Mouse (Mus musculus) hindbrain, postnatal 0 days (tissue): ENCODE data around the gene Dlgap1. TPM values are rescaled to one million over a fixed set of nuclear protein-coding genes. Genes with fewer than 3 reads are reported as not detected.

Experiments used
- ATAC-seq: fragments of 200-750 bp; cut with Nextera tagmentation; 2 replicates; pipeline ENCODE4 v1.8.0; 2017; ENCODE audit warnings: mild to moderate bottlenecking, moderate TSS enrichment, moderate library complexity
- DNase-seq: peaks from one replicate; pipeline ENCODE4 v3.0.0-alpha.2; 2015; ENCODE audit warnings: low spot score
- H3K27ac ChIP-seq: fragments of 300-500 bp; sonication (generic); 2 replicates; pipeline ENCODE4 v1.5.1; 2014; ENCODE audit warnings: mild to moderate bottlenecking
- H3K27me3 ChIP-seq: fragments of 300-500 bp; sonication (generic); 2 replicates; pipeline ENCODE4 v1.6.1; 2014; ENCODE audit warnings: low read length, mixed read lengths; ENCODE audit not compliant: insufficient read depth
- H3K36me3 ChIP-seq: fragments of 300-500 bp; sonication (generic); 2 replicates; pipeline ENCODE4 v1.6.1; 2014; ENCODE audit warnings: low read length, mixed read lengths; ENCODE audit not compliant: insufficient read depth
- H3K4me1 ChIP-seq: fragments of 300-500 bp; sonication (generic); 2 replicates; pipeline ENCODE4 v1.6.1; 2014; ENCODE audit warnings: antibody characterized with exemption, low read length, mixed read lengths; ENCODE audit not compliant: insufficient read depth
- H3K4me2 ChIP-seq: fragments of 300-500 bp; sonication (generic); 2 replicates; pipeline ENCODE4 v1.6.1; 2014; ENCODE audit warnings: low read depth, mild to moderate bottlenecking, low read length, moderate library complexity, mixed read lengths
- H3K4me3 ChIP-seq: fragments of 300-500 bp; sonication (generic); 2 replicates; pipeline ENCODE4 v1.5.1; 2014; ENCODE audit warnings: low read length
- H3K9ac ChIP-seq: fragments of 300-500 bp; sonication (generic); replicated peaks from 2 replicates; pipeline ENCODE4 v1.6.1; 2014; ENCODE audit warnings: mild to moderate bottlenecking, low read length, moderate library complexity, mixed read lengths
- H3K9me3 ChIP-seq: fragments of 300-500 bp; sonication (generic); 2 replicates; pipeline ENCODE4 v1.6.1; 2016; ENCODE audit warnings: low read length, mixed read lengths
- CTCF ChIP-seq: IDR thresholded peaks from 2 replicates; pipeline ENCODE4 v1.5.1; 2016; ENCODE audit warnings: antibody characterized with exemption, control low read depth, low read depth
- WGBS: fragments of 180-500 bp; shearing (Covaris S2); extraction: QIAGEN DNeasy Blood & Tissue Kit; methylation state at CpG from one replicate; pipeline ENCODE4 v1.1.7; 2014; 5-methylcytosine and 5-hydroxymethylcytosine counted together
- polyA plus RNA-seq: library from polyadenylated mRNA; unstranded; fragments of >200 nt; fragmentation: Nextera tagmentation; extraction: Ambion mirVana; gene quantifications from 2 replicates; pipeline ENCODE4 v1.2.1, GENCODE M21; 2015
- total RNA-seq: library from RNA; depleted of rRNA; stranded (reverse); fragments of >200 nt; gene quantifications from 2 replicates; pipeline ENCODE4 v1.2.3, GENCODE M21; 2014

Gene Dlgap1
- total and polyA plus RNA-seq, 2 experiments from 2014 or later, result 33.8 to 117 TPM

- H3K4me3 ChIP-seq, result no peak overlapping the region
- H3K9ac ChIP-seq, result no peak overlapping the region
- peak; percentile 25 for DNase-seq
- no peaks in the 10 kb centered on the region for H3K27me3 ChIP-seq
- peaks cover 10% of the 10 kb centered on the region for H3K4me1 ChIP-seq
- H3K9me3 ChIP-seq, result no peaks in the 10 kb centered on the region
- TF ChIP-seq CTCF, result no peak
- WGBS, result 44% methylated on average over 9 of the region's 9 CpGs
- H3K4me2 ChIP-seq, result no peak overlapping the region
- no peak overlapping the region for H3K27ac ChIP-seq
- no peak for ATAC-seq
- no peaks in the 10 kb centered on the region; the same call in 1 of the 2 replicates for H3K36me3 ChIP-seq
Measured at GRCm38 (mm10) chr17:70791596-70792275, 822.9 kb downstream of the Dlgap1 start.

GRCm38 (mm10) chr17:70794291-70794690 lies 825.4 kb downstream of the Dlgap1 start:
- TF ChIP-seq CTCF, result no peak
- peak overlapping the region; percentile 51; the same call in 1 of the 2 replicates for H3K27ac ChIP-seq
- no peaks in the 10 kb centered on the region for H3K9me3 ChIP-seq
- 15% methylated on average over 7 of the region's 7 CpGs for WGBS
- peaks cover 10% of the 10 kb centered on the region for H3K4me1 ChIP-seq
- ATAC-seq, result peak; percentile 90
- no peak overlapping the region for H3K9ac ChIP-seq
- no peaks in the 10 kb centered on the region for H3K36me3 ChIP-seq
- peak; percentile 52 for DNase-seq
- H3K4me3 ChIP-seq, result no peak overlapping the region
- no peak overlapping the region for H3K4me2 ChIP-seq
- no peaks in the 10 kb centered on the region for H3K27me3 ChIP-seq

GRCm38 (mm10) chr17:70794722-70795121 lies 825.8 kb downstream of the Dlgap1 start:
- no peak for TF ChIP-seq CTCF
- no peak overlapping the region for H3K4me2 ChIP-seq
- H3K9ac ChIP-seq, result no peak overlapping the region
- peaks cover 10% of the 10 kb centered on the region for H3K4me1 ChIP-seq
- DNase-seq (no peak), ATAC-seq (peak; percentile 28; the same call in 1 of the 2 replicates)
- no peaks in the 10 kb centered on the region for H3K9me3 ChIP-seq
- H3K36me3 ChIP-seq, result no peaks in the 10 kb centered on the region
- WGBS, result 40% methylated on average over 6 of the region's 6 CpGs
- H3K27ac ChIP-seq, result peak overlapping the region; percentile 51; the same call in 1 of the 2 replicates
- no peak overlapping the region for H3K4me3 ChIP-seq
- H3K27me3 ChIP-seq, result no peaks in the 10 kb centered on the region

GRCm38 (mm10) chr17:70795196-70795595 lies 826.3 kb downstream of the Dlgap1 start:
- Histone ChIP-seq H3K4me1 (peaks cover 10% of the 10 kb centered on the region), H3K4me3 (no peak overlapping the region), H3K9me3 (no peaks in the 10 kb centered on the region), H3K36me3 (no peaks in the 10 kb centered on the region), H3K27me3 (no peaks in the 10 kb centered on the region), H3K27ac (no peak overlapping the region), H3K4me2 (no peak overlapping the region), H3K9ac (no peak overlapping the region)
- ATAC-seq (no peak), DNase-seq (no peak)
- TF ChIP-seq CTCF, result no peak
- 73% methylated on average over 4 of the region's 4 CpGs for WGBS

GRCm38 (mm10) chr17:70796940-70797772 lies 828.3 kb downstream of the Dlgap1 start:
- WGBS, result 86% methylated on average over 8 of the region's 8 CpGs
- no peak overlapping the region for H3K4me2 ChIP-seq
- no peak for ATAC-seq
- no peaks in the 10 kb centered on the region for H3K9me3 ChIP-seq
- H3K27ac ChIP-seq, result no peak overlapping the region
- TF ChIP-seq CTCF, result no peak
- DNase-seq, result no peak
- no peaks in the 10 kb centered on the region for H3K27me3 ChIP-seq
- H3K4me3 ChIP-seq, result no peak overlapping the region
- no peaks in the 10 kb centered on the region for H3K36me3 ChIP-seq
- H3K4me1 ChIP-seq, result peaks cover 10% of the 10 kb centered on the region
- no peak overlapping the region for H3K9ac ChIP-seq

- Histone ChIP-seq H3K4me3 (no peak overlapping the region), H3K27me3 (no peaks in the 10 kb centered on the region), H3K27ac (no peak overlapping the region), H3K9ac (no peak overlapping the region), H3K9me3 (no peaks in the 10 kb centered on the region), H3K4me1 (peaks cover 10% of the 10 kb centered on the region), H3K36me3 (no peaks in the 10 kb centered on the region), H3K4me2 (no peak overlapping the region)
- DNase-seq, result no peak
- ATAC-seq, result no peak
- 78% methylated on average over 1 of the region's 1 CpGs for WGBS
- no peak for TF ChIP-seq CTCF
Measured at GRCm38 (mm10) chr17:70797773-70798045, 828.8 kb downstream of the Dlgap1 start.

- no peak for TF ChIP-seq CTCF
- DNase-seq (no peak), ATAC-seq (no peak)
- H3K4me1 ChIP-seq, result peaks cover 6% of the 10 kb centered on the region
- H3K27me3 ChIP-seq, result no peaks in the 10 kb centered on the region
- no peak overlapping the region for H3K4me3 ChIP-seq
- no peaks in the 10 kb centered on the region for H3K9me3 ChIP-seq
- no peaks in the 10 kb centered on the region for H3K36me3 ChIP-seq
- H3K9ac ChIP-seq, result no peak overlapping the region
- H3K4me2 ChIP-seq, result no peak overlapping the region
- WGBS, result 70% methylated on average over 4 of the region's 4 CpGs
- H3K27ac ChIP-seq, result no peak overlapping the region
Measured at GRCm38 (mm10) chr17:70799266-70799665, 830.4 kb downstream of the Dlgap1 start.
